Mouse (Mus musculus): ENCODE measurements around the gene Osbpl5. TPM values are rescaled to one million over a fixed set of nuclear protein-coding genes. Genes with fewer than 3 reads are reported as not detected.

Gene Osbpl5
- polyA plus RNA-seq, 1 experiment from 2014 or later, result 1.6 TPM

DNA sequence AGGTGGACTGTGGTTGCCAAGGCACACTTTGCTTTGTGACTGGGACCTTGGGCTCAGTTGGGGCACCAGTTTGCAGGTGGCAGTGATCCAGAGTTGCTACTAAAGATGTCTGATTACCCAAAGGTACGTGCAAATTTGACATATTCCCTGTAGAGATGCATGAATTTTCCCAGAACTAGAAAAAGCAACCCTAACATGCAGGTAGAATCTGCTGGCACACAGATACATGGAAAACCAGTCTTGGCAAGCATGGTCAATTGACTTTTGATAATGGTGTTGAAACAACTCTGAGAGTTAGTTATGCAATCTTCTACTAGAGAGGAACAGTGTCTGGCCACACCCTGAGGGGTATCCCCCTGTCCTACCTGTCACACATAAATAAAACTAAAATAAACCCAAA is 5.4 kb downstream of the Osbpl5 start:
- Histone ChIP-seq H3K4me3 (ENCODE audit: low read depth, low read length) (no peak overlapping the region), H3K27me3 (ENCODE audit: insufficient read depth, low read length) (peaks cover 12% of the 10 kb centered on the region; the same call in 1 of the 2 replicates), H3K4me1 (ENCODE audit: insufficient read depth) (peaks cover 3% of the 10 kb centered on the region; the same call in 1 of the 2 replicates), H3K4me2 (ENCODE audit: low read depth, low read length) (no peak overlapping the region), H3K36me3 (replicated peaks; ENCODE audit: insufficient read depth, low read length) (no peaks in the 10 kb centered on the region), H3K27ac (ENCODE audit: low read depth) (no peak overlapping the region), H3K9me3 (ENCODE audit: low read length) (no peaks in the 10 kb centered on the region), H3K9ac (replicated peaks) (no peak overlapping the region)
- TF ChIP-seq CTCF (IDR thresholded peaks at IDR 0.05; ENCODE audit: low read depth) (no peak), EP300 (IDR thresholded peaks at IDR 0.05; ENCODE audit: low read depth) (no peak)
- peak; percentile 71 for ATAC-seq
- WGBS (ENCODE audit: insufficient replicate concordance), result 69% methylated on average over 1 of the region's 1 CpGs
- no peak for DNase-seq

GRCm38 (mm10) chr7:143749045-143749444 is 7.7 kb downstream of the Osbpl5 start:
- Histone ChIP-seq H3K4me3 (ENCODE audit: low read depth, low read length) (no peak overlapping the region), H3K4me1 (ENCODE audit: insufficient read depth) (0 out of 2 replicates have a peak, but pooled peaks cover 3% of the 10 kb centered on the region), H3K27me3 (ENCODE audit: insufficient read depth, low read length) (0 out of 2 replicates have a peak, but pooled peaks cover 6% of the 10 kb centered on the region), H3K36me3 (replicated peaks; ENCODE audit: insufficient read depth, low read length) (no peaks in the 10 kb centered on the region), H3K9ac (replicated peaks) (no peak overlapping the region), H3K27ac (ENCODE audit: low read depth) (no peak overlapping the region), H3K9me3 (ENCODE audit: low read length) (no peaks in the 10 kb centered on the region), H3K4me2 (ENCODE audit: low read depth, low read length) (no peak overlapping the region)
- WGBS (ENCODE audit: insufficient replicate concordance), result 61% methylated on average over 3 of the region's 3 CpGs
- TF ChIP-seq CTCF (IDR thresholded peaks at IDR 0.05; ENCODE audit: low read depth), result no peak
- no peak for TF ChIP-seq EP300 (IDR thresholded peaks at IDR 0.05; ENCODE audit: low read depth)
- no peak for DNase-seq
- no peak for ATAC-seq

- peak; percentile 88 for TF ChIP-seq CTCF (IDR thresholded peaks at IDR 0.05; ENCODE audit: low read depth)
- no peak for TF ChIP-seq EP300 (IDR thresholded peaks at IDR 0.05; ENCODE audit: low read depth)
- no peaks in the 10 kb centered on the region for H3K9me3 ChIP-seq (ENCODE audit: low read length)
- H3K27me3 ChIP-seq (ENCODE audit: insufficient read depth, low read length), result 0 out of 2 replicates have a peak, but pooled peaks cover 3% of the 10 kb centered on the region
- H3K4me1 ChIP-seq (ENCODE audit: insufficient read depth), result 0 out of 2 replicates have a peak, but pooled peaks cover 3% of the 10 kb centered on the region
- no peaks in the 10 kb centered on the region for H3K36me3 ChIP-seq (replicated peaks; ENCODE audit: insufficient read depth, low read length)
- 8% methylated on average over 15 of the region's 16 CpGs for WGBS (ENCODE audit: insufficient replicate concordance)
- ATAC-seq (peak; percentile 63), DNase-seq (peak; percentile 86)
- H3K27ac ChIP-seq (ENCODE audit: low read depth), result no peak overlapping the region
- H3K9ac ChIP-seq (replicated peaks), result no peak overlapping the region
- no peak overlapping the region for H3K4me3 ChIP-seq (ENCODE audit: low read depth, low read length)
- no peak overlapping the region for H3K4me2 ChIP-seq (ENCODE audit: low read depth, low read length)
Measured at GRCm38 (mm10) chr7:143748041-143748868, 8.5 kb downstream of the Osbpl5 start.

- no peak for DNase-seq
- WGBS (ENCODE audit: insufficient replicate concordance), result 38% methylated on average over 2 of the region's 2 CpGs
- Histone ChIP-seq H3K36me3 (replicated peaks; ENCODE audit: insufficient read depth, low read length) (no peaks in the 10 kb centered on the region), H3K4me1 (ENCODE audit: insufficient read depth) (peaks cover 5% of the 10 kb centered on the region), H3K4me2 (ENCODE audit: low read depth, low read length) (peak overlapping the region; percentile 63), H3K9ac (replicated peaks) (no peak overlapping the region), H3K27ac (ENCODE audit: low read depth) (no peak overlapping the region), H3K27me3 (ENCODE audit: insufficient read depth, low read length) (peaks cover 22% of the 10 kb centered on the region), H3K9me3 (ENCODE audit: low read length) (no peaks in the 10 kb centered on the region), H3K4me3 (ENCODE audit: low read depth, low read length) (peak overlapping the region; percentile 42)
- TF ChIP-seq CTCF (IDR thresholded peaks at IDR 0.05; ENCODE audit: low read depth) (no peak), EP300 (IDR thresholded peaks at IDR 0.05; ENCODE audit: low read depth) (no peak)
- no peak for ATAC-seq
Measured at GRCm38 (mm10) chr7:143740653-143741052, 16.1 kb downstream of the Osbpl5 start.

DNA sequence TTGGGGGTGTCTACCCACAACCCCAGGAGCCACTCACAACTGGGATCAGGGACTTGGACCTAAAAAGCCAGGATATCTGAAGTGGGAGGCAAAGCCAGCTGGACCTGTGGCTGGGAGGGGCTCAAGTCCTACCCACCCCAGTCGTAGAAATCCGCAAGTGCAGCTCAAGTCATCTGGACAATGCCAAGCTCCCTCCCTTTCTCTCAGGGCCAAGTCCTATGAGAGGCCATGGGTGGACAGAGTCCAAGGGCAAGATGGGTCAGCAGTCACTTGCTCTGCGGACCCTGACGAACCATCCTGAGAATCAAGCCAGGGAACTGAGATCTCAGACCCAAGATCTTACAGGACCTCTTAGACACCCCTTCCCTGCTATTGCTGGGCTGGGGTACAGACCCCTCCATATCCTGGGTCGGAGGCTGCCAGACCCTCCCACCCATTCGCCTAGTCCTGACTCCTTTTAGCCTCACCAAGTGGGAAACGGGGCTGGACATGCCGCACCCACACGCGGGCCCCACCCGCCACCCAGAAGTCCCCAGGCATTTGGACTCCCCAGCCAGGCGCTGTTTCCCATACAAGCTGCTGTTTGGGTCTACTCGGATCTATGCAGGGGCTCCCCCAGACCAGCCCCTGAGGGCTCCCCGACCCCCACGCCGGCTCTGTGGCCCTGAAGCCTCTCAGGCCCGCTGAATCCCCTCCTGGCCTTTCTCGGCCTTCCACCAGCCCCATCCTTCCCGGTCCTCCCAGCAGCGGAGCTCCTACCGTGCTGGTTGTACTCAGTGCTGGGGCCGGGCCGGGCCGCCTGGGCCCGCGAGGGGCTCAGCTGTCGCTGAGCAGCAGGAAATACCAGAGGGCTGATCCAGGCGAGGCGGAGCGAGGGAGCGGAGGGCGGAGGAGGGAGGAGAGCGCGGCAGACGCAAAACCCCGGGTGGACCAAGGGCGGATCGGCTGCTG is 17.0 kb downstream of the Osbpl5 start:
- Histone ChIP-seq H3K27ac (ENCODE audit: low read depth) (peak overlapping the region; percentile 53), H3K36me3 (replicated peaks; ENCODE audit: insufficient read depth, low read length) (no peaks in the 10 kb centered on the region), H3K9ac (replicated peaks) (peak overlapping the region; percentile 58), H3K4me3 (ENCODE audit: low read depth, low read length) (peak overlapping the region; percentile 42), H3K9me3 (ENCODE audit: low read length) (no peaks in the 10 kb centered on the region), H3K4me1 (ENCODE audit: insufficient read depth) (peaks cover 5% of the 10 kb centered on the region), H3K27me3 (ENCODE audit: insufficient read depth, low read length) (peaks cover 22% of the 10 kb centered on the region), H3K4me2 (ENCODE audit: low read depth, low read length) (peak overlapping the region; percentile 63)
- WGBS (ENCODE audit: insufficient replicate concordance), result 7% methylated on average over 38 of the region's 38 CpGs
- DNase-seq (peak; percentile 59), ATAC-seq (peak; percentile 56; the same call in 1 of the 2 replicates)
- TF ChIP-seq EP300 (IDR thresholded peaks at IDR 0.05; ENCODE audit: low read depth) (no peak), CTCF (IDR thresholded peaks at IDR 0.05; ENCODE audit: low read depth) (no peak)

All from liver, postnatal 0 days (tissue).